Mouse (Mus musculus): ENCODE data around the gene Zmiz1. TPM values are rescaled to one million over a fixed set of nuclear protein-coding genes. Genes with fewer than 3 reads are reported as not detected.

Gene Zmiz1
- 25.6 and 38.7 TPM in 2 replicates for polyA plus RNA-seq (2012; rRNA removed)

- DNase-seq (ENCODE audit: low read depth, low spot score): peak; percentile 78
- WGBS: under 1% methylated on average over 42 of the region's 42 CpGs
These were observed at the start of gene Zmiz1 for GRCm38 (mm10) chr14:25459016-25459393. Gene Zmiz1, plus strand, starts transcription at chr14:25459185.

- 76% methylated on average over 9 of the region's 9 CpGs for WGBS
- no peak for DNase-seq (ENCODE audit: low read depth, low spot score)
These were observed 47.0 kb upstream of the Zmiz1 start for GRCm38 (mm10) chr14:25411848-25412527.

GRCm38 (mm10) chr14:25412811-25413210 is 46.2 kb upstream of the Zmiz1 start:
- DNase-seq (ENCODE audit: low read depth, low spot score): no peak
- WGBS: 94% methylated on average over 10 of the region's 10 CpGs

GRCm38 (mm10) chr14:25413510-25413909 is 45.5 kb upstream of the Zmiz1 start:
- no peak for DNase-seq (ENCODE audit: low read depth, low spot score)
- WGBS: 88% methylated on average over 3 of the region's 3 CpGs

DNA sequence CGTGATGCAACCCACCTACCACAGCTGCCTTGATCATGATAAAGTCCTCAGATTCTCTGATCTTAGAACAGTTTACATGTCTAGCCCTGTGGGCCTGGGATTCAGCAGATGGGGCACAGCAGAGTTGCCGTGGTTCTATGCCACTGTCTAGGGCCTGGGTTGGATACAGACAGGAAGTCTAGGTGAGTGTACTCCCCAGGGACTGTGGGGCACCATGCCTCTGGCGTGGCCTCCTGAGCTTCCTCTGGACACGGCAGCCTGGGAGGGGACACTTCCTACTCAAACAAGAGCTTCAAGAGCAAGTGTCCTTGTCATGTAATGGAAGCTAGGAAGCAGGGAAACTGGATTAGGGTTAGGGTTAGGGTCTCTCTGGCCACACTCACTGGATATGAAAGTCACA is 44.9 kb upstream of the Zmiz1 start:
- WGBS: 63% methylated on average over 4 of the region's 4 CpGs
- DNase-seq (ENCODE audit: low read depth, low spot score): no peak

DNA sequence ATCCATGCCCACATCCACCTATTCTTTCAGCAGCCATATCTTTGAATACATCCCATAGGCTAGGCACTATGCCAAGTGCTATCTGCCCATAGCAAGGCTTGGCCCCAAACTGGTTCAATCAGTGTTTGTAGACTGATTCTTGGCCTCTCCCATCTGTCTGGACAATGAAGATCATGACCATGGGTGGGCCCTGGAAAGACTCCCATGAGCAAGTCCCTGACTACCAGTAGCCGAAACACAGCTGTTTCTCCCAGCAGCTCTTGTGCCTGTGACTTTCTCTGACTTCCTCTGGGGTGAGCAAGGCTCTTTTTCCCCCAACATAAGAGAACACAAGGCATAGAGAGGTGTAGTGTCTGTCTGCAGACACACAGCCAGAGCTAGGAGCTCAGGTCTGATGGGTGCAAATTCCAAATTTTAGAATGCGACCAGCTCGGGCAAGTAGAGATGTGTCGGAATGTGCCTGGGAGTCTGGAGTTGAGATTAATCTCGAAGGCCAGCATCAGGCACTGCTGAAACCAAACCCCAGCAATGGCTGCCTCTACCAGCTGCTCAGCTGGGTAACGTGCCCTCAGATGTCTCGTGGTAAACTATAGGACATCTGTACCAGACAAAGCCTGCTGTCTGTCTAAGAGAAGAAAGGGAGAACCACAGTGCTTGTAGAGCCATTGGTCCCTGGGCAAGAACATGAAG is 38.8 kb upstream of the Zmiz1 start:
- 78% methylated on average over 7 of the region's 7 CpGs for WGBS
- peak; percentile 21 for DNase-seq (ENCODE audit: low read depth, low spot score)

DNA sequence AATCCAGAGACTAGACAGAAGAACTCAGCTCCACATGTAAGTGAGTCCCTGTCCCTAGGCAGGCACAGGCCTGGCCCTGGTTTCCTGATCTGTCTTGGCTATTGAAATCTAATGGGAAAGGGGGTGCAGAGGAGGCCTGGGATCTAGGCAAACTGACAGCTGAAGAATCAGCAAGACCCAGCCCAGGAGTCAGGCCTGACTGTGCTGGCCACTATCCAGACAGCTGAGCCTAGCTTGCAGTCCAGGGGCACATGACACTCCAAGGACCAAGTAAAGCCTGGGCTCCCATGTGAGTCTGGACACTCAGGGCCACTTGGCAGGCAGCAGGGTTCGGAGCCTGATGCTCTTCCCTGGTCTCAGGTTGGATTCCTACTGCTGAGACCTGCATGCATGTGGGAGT is 38.0 kb upstream of the Zmiz1 start:
- 100% methylated on average over 1 of the region's 1 CpGs for WGBS
- DNase-seq (ENCODE audit: low read depth, low spot score): no peak

DNA sequence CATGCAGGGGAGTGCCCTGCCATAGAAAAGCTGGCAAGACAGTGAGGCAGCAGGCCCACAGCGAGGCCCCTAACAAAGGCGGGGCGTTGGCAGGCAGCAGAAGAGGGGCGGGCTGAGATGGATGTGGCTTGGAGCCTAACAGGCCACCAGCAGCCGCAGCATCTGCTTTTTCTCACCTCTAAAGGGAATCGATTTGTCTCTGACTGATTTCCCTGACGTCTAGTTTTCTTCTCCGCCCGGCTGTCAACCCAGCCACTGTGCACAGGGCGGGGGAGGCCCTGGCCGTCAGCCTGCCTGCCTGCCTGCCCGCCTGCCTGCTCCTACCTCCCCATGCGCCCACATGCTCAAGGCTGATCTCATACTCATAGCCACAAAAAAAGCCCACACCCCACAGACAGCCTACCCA is 37.4 kb upstream of the Zmiz1 start:
- DNase-seq (ENCODE audit: low read depth, low spot score): no peak
- WGBS: 36% methylated on average over 13 of the region's 13 CpGs

DNA sequence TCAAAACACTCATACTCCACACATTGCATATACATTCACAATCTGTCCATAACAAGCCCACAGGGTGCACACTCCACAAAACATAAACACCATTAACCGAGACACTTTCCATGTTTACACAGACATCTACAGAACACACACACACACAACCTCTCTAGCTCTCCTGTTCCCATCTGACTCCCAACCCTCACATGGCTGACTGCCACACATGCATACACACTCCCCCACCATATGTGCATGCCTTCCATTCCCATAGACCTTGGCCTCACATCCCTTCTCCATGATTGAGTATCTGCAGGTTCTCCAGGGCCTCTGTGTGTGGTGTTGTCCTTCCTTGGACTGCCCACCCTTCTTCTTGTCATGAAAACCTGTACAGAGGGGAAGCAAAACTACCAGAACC is 36.0 kb upstream of the Zmiz1 start:
- WGBS: 84% methylated on average over 1 of the region's 1 CpGs
- no peak for DNase-seq (ENCODE audit: low read depth, low spot score)

DNA sequence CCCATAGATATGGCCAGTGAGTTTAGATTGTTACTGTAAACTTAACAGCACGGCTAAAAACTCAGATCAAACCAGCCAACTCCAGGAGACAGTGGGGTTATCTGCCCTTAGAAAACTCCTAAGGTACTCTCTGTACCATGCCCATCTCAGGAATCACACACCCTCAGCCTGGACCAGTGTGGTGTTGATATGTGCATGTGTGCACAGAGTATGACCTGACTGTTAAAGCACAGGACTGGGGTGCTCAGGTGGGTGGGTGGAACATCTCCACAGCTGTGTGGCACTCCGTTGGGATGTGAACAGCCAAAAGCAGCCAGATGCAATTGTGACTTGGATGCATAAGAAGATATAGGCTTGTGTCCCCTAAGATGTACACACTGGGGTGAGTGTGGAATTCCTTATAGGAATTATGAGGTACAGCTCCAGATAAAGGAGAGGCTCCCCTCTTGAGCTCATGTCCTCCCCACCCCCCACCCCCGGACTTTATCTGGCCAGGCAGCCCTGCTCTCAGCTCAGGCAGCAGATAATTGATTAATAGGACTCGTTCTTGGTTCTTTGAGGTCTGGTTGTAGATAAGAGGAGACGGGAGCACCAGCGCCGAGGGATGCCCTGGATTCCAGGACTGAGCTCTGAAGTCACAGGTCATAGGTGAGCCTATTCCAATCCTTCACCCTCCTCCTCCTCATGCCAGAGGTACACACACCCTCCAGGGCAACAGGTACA is 35.1 kb upstream of the Zmiz1 start:
- WGBS: 75% methylated on average over 7 of the region's 7 CpGs
- DNase-seq (ENCODE audit: low read depth, low spot score): no peak

GRCm38 (mm10) chr14:25438255-25438654 is 20.7 kb upstream of the Zmiz1 start:
- DNase-seq (ENCODE audit: low read depth, low spot score): no peak

DNA sequence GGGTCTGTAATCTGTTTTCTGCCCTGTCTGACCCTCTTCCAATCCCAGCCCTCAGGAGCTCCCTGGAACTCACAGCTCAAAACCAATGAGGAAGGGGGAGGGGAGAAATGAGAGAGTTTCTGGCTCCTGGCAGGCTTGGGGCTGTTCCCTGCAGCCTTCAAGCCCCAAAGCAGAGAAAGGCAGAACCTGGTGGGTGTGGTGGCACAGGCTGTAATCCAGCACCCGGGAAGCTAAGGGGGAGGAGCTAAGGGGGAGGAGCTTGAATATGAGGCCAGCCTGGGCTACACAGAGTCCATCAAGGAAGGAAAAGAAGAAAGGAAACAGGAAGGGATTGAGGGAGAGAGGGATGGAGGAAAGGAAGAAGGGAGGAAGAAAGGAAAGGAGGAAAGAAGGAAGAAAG is 18.9 kb upstream of the Zmiz1 start:
- 5% methylated on average over 1 of the region's 1 CpGs for WGBS
- DNase-seq (ENCODE audit: low read depth, low spot score): no peak

GRCm38 (mm10) chr14:25440777-25441176 is 18.2 kb upstream of the Zmiz1 start:
- WGBS: 53% methylated on average over 3 of the region's 3 CpGs
- DNase-seq (ENCODE audit: low read depth, low spot score): no peak

DNA sequence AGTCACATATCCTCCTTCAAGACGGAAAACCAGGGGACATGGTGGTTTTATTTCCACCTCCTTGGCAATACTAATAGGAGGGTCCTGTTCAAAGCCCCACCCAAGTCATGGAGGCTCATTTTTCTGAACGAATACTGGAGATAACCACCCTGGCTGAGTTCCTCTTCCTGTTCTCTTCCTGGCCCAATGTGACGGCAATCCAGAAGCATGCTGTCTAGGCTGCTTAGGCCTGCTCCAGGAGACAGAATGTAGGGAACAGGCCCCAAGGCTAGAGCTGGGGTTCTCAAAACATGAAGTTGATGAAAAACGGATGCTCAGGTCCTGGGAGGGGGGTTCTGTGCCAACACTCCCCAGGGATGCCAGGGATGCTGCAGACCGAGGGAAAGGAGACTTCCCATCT is 17.5 kb upstream of the Zmiz1 start:
- DNase-seq (ENCODE audit: low read depth, low spot score): no peak
- WGBS: 82% methylated on average over 5 of the region's 5 CpGs

DNA sequence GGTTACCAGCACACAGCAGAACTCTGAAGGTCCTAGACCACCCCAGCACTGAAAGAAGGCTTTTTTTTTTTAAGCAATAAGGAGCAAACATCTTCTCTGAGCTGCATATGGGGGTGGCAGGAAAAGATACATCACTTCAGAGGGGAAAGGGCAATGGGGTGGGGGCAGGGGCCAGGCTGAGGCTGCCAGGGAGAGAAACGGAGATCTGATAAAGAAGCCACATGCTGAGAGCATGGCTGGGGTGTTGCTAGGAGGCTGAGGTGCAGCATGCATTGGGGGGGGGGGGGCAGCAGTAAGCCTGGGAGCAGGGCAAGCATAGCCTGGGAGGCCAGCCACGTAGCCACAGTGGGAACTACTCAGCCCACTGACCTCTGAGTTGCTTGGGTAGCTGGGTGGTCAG is 16.3 kb upstream of the Zmiz1 start:
- DNase-seq (ENCODE audit: low read depth, low spot score): no peak
- 78% methylated on average over 2 of the region's 2 CpGs for WGBS

DNA sequence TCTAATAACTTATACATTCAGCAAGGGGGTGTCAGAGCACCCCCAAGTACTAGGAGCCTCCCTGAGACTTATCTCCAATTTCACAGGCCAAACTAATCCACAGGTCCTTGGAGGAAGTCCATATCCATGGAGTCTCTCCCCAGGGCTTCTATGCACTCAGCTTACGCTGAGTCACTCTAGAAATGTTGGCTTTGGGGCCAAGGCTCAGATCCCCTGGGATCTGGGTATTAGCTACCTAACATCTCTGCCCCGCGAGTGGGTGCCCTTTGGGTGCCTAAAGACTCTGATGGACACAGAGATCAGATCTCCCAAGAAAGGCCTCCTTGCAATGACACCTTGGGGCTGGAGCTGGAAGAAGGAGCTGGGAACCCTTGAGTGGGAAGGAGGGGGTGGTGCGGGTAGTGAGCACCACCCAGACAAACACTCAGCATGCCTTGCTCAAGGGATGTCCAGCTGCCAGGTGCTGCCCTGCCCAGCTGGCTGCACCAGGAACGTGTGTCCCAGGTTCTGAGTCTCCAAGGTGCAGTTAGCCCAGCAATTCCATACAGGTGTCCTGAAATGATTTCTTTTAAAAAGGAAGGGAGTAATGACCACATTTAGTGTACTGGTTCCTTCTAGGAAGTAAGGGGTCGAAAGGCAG is 11.7 kb upstream of the Zmiz1 start:
- WGBS: 54% methylated on average over 6 of the region's 6 CpGs
- DNase-seq (ENCODE audit: low read depth, low spot score): no peak

GRCm38 (mm10) chr14:25448471-25448870 is 10.5 kb upstream of the Zmiz1 start:
- no peak for DNase-seq (ENCODE audit: low read depth, low spot score)
- 87% methylated on average over 2 of the region's 2 CpGs for WGBS

DNA sequence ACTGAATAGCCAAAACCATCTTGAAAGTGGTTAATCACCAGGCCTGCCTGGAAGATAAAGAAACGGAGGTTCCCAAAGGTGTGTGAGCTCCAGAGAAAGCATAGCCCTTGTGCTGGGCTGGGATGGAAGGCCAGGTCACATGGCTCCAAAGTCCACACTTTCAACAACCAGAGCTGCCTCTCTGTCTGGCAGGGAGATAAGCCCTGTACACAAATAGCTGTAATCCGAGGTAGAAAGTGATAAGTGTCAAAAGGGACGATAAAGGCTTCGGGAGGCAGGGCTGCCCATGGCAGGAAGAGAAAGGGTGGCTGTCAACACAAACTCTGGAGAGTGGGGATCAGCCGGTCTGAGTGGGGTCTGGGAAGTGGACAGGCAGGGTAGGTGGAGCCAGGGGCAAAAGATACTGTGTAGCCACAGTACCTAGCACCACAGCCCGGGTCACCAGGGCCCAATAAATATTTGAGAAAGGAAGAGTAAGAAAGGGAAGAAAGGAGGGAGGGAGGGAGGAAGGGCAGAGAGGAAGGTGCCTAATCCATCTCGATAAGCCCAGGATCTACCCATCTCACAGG is 7.8 kb upstream of the Zmiz1 start:
- 21% methylated on average over 7 of the region's 7 CpGs for WGBS
- DNase-seq (ENCODE audit: low read depth, low spot score): peak; percentile 70

DNA sequence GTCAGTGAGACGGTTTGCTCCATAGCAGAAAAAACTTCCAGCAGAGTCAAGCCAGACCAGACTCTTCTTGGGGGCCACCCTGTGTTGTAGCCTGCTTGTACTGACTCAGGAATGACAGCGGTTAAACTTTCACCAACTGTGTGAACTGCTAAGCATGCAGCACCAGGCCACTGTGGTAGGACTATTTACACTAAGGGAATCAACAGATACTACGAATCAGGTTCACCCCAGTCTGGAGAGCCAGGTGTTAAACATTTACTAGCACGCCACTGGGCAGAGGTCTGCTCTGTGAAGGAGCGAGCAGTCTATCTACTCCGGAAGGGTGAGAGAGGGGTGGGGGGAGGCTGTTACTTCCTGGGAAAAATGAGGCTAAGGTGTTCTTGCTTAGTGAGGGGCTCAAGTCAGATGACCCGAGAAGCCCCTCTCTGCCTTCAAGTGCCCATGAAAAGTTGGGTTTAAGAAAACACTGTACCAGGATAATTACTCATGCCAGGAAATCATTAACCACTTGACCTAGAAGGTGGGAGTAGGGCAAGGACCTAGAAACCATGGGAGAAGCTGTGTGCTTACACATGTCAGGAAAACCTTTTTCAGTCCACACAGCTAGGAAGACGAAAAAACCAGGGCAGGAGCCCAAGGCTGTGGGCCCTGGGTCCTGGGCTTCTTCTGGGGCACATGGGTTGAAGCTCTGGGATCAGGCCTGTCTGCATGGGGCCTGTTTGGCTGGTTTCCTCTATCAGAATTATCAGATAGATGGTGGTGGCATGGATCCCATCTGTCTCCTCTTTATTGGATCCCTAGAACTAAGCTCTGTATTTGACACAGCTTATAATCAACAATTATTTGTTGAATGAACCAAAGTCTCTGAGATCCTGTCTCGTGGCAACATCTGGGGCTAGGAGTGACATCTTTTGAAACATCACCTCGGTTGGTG is 7.0 kb upstream of the Zmiz1 start:
- WGBS: 30% methylated on average over 10 of the region's 10 CpGs

More for the DNA sequence above, 7.0 kb upstream of the Zmiz1 start:
- DNase-seq (ENCODE audit: low read depth, low spot score): peak; percentile 78

All from large intestine, adult 2 months (tissue).